Mouse (Mus musculus): Measurements from ENCODE around the gene Abcg5.

DNA sequence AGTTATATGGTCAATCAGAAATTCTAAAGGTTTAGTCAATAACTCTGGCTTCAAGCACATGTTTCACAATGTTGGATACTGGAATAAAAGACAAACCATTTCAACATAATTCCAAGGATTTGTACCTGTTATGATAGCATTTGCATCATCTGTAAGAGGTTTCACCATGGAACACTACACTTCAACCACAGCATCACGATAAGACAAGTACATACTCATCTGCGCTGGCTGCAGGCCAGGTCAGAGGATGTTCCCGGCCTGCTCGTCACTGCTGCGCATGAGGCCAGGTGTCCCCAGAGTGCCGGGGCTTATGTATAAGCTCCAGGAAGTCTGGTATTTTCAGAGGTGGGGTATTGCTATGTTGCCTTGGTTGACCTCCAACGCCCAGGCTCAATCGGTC lies 49.8 kb upstream of the Abcg5 start:
- TF ChIP-seq CTCF (IDR thresholded peaks at IDR 0.05; ENCODE audit: low read depth, low read length), result no peak
- no peak for TF ChIP-seq POLR2A (IDR thresholded peaks at IDR 0.05; ENCODE audit: borderline replicate concordance, low read depth, low read length)
